Mouse (Mus musculus) intestine, embryonic 16.5 days (tissue): ENCODE results near the gene Atp9a. TPM values are rescaled to one million over a fixed set of nuclear protein-coding genes. Genes with fewer than 3 reads are reported as not detected.
A peak's percentile ranks its signal among the peaks of the same experiment; 100 is the strongest.

Experiments
- ATAC-seq: fragments of 200-750 bp; cut with Nextera tagmentation; 2 replicates; pipeline ENCODE4 v1.8.0; 2017; ENCODE audit warnings: moderate TSS enrichment, moderate library complexity
- H3K27ac ChIP-seq: fragments of 300-500 bp; sonication (generic); 2 replicates; pipeline ENCODE4 v1.5.1; 2014; ENCODE audit warnings: mild to moderate bottlenecking, low read length
- H3K27me3 ChIP-seq: fragments of 300-500 bp; sonication (generic); replicated peaks from 2 replicates; pipeline ENCODE4 v1.6.1; 2014; ENCODE audit warnings: low read length, control low read depth, mixed read lengths; ENCODE audit not compliant: control insufficient read depth, insufficient read depth
- H3K36me3 ChIP-seq: fragments of 300-500 bp; sonication (generic); 2 replicates; pipeline ENCODE4 v1.6.1; 2014; ENCODE audit warnings: low read length, control low read depth; ENCODE audit not compliant: control insufficient read depth, insufficient read depth
- H3K4me1 ChIP-seq: fragments of 300-500 bp; sonication (generic); 2 replicates; pipeline ENCODE4 v1.6.1; 2014; ENCODE audit warnings: low read length, control low read depth, mixed read lengths; ENCODE audit not compliant: control insufficient read depth, insufficient read depth
- H3K4me2 ChIP-seq: fragments of 300-500 bp; sonication (generic); 2 replicates; pipeline ENCODE4 v1.6.1; 2014; ENCODE audit warnings: low read depth, low read length, control low read depth
- H3K4me3 ChIP-seq: fragments of 300-500 bp; sonication (generic); 2 replicates; pipeline ENCODE4 v1.5.1; 2014; ENCODE audit warnings: mild to moderate bottlenecking, low read length
- H3K9ac ChIP-seq: fragments of 300-500 bp; sonication (generic); 2 replicates; pipeline ENCODE4 v1.6.1; 2014; ENCODE audit warnings: low read depth, low read length
- H3K9me3 ChIP-seq: fragments of 300-500 bp; sonication (generic); 2 replicates; pipeline ENCODE4 v1.6.1; 2016; ENCODE audit warnings: low read length, control low read depth; ENCODE audit not compliant: control insufficient read depth
- WGBS: fragments of 180-500 bp; shearing (Covaris S2); extraction: QIAGEN DNeasy Blood & Tissue Kit; methylation state at CpG from one replicate; pipeline ENCODE4 v1.1.7; 2014; 5-methylcytosine and 5-hydroxymethylcytosine counted together
- polyA plus RNA-seq: library from polyadenylated mRNA; unstranded; fragments of >200 nt; fragmentation: Nextera tagmentation; extraction: Ambion mirVana; gene quantifications from 2 replicates; pipeline ENCODE4 v1.2.1, GENCODE M21; 2015

Gene Atp9a
- polyA plus RNA-seq, 1 experiment from 2014 or later: 24.9 TPM

DNA sequence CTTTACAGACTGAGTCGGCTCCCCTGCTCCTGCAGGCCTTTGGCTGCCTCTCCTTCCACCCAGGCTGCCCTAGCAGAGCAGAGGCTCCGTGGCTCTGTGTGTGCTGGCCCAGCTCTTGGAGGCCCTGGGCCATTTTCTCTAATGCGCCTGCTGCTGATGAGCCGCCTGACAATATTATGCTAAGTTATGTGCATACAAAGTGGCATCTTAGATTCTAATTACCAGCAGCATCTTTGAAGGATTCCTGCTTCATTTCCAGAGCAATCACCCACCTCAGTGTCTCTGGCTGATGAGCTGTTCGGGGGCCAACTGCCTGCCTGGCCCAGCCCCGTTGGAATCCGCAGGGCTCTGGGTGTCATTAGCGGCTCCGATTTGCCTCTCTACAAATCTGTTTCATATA, 115.8 kb downstream of the Atp9a start:
- no peak for ATAC-seq
- no peaks in the 10 kb centered on the region for H3K9me3 ChIP-seq
- H3K27me3 ChIP-seq: no peaks in the 10 kb centered on the region
- no peaks in the 10 kb centered on the region for H3K36me3 ChIP-seq
- H3K4me3 ChIP-seq: no peak overlapping the region
- no peak overlapping the region for H3K27ac ChIP-seq
- 72% methylated on average over 9 of the region's 9 CpGs for WGBS
- no peaks in the 10 kb centered on the region; the same call in 1 of the 2 replicates for H3K4me1 ChIP-seq
- no peak overlapping the region for H3K4me2 ChIP-seq
- no peak overlapping the region for H3K9ac ChIP-seq

DNA sequence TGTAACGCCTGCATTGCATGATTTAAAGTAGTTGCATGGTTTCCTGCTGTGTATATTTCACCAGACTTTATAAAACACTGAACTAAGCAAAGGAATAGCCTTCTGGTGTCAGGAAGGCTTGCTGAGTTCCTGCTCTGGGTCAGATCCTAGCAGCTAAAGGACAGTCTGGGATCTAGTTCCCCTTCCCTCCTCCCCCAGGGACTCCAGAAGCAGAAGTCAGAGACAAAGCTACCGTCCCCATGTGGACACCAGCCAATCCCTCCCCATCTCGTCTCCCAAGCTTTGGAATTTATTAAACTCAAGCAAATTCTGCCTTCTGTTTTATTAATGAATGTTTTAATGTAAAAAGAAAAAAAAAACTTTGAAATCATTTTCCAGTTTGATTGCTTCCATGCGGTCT, 117.1 kb downstream of the Atp9a start:
- Histone ChIP-seq H3K9me3 (no peaks in the 10 kb centered on the region), H3K4me1 (no peaks in the 10 kb centered on the region; the same call in 1 of the 2 replicates), H3K27me3 (no peaks in the 10 kb centered on the region), H3K4me3 (no peak overlapping the region), H3K36me3 (no peaks in the 10 kb centered on the region), H3K4me2 (no peak overlapping the region), H3K9ac (no peak overlapping the region), H3K27ac (no peak overlapping the region)
- ATAC-seq: no peak
- WGBS: 55% methylated on average over 4 of the region's 4 CpGs

GRCm38 (mm10) chr2:168621111-168621802, 121.0 kb downstream of the Atp9a start:
- 83% methylated on average over 11 of the region's 11 CpGs for WGBS
- H3K27ac ChIP-seq: no peak overlapping the region
- no peak overlapping the region for H3K9ac ChIP-seq
- H3K27me3 ChIP-seq: no peaks in the 10 kb centered on the region
- H3K9me3 ChIP-seq: no peaks in the 10 kb centered on the region
- no peak overlapping the region for H3K4me2 ChIP-seq
- H3K4me1 ChIP-seq: no peaks in the 10 kb centered on the region
- H3K4me3 ChIP-seq: no peak overlapping the region
- H3K36me3 ChIP-seq: no peaks in the 10 kb centered on the region
- ATAC-seq: no peak

GRCm38 (mm10) chr2:168618205-168618717, 123.9 kb downstream of the Atp9a start:
- Histone ChIP-seq H3K27me3 (no peaks in the 10 kb centered on the region), H3K36me3 (no peaks in the 10 kb centered on the region), H3K9me3 (no peaks in the 10 kb centered on the region), H3K27ac (no peak overlapping the region), H3K4me3 (no peak overlapping the region), H3K9ac (no peak overlapping the region), H3K4me1 (0 out of 2 replicates have a peak, but pooled peaks cover 4% of the 10 kb centered on the region), H3K4me2 (no peak overlapping the region)
- no peak for ATAC-seq
- 65% methylated on average over 15 of the region's 15 CpGs for WGBS

DNA sequence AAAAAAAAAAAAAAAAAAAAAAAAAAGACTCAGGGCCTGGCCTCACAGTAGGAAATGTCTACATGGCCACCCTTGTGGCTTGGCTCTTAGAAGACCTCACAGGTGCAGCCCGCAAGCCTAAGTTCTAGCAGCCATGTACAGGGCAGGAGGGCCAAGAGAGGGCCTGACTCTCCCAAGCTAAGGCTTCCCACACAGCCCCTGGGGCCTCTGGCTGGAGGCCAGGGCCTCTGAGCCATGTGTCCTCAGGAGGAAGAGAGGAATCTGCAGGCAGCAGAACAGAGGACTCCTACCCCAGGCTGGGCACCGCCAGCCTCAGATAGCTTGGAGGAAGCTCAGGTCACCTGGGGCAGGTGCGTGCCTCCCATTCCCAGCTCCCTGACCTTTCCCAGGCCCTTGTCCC, 127.0 kb downstream of the Atp9a start:
- H3K27ac ChIP-seq: no peak overlapping the region
- 67% methylated on average over 3 of the region's 3 CpGs for WGBS
- no peaks in the 10 kb centered on the region for H3K36me3 ChIP-seq
- no peaks in the 10 kb centered on the region for H3K9me3 ChIP-seq
- no peak overlapping the region for H3K9ac ChIP-seq
- peaks cover 9% of the 10 kb centered on the region; the same call in 1 of the 2 replicates for H3K4me1 ChIP-seq
- H3K4me3 ChIP-seq: no peak overlapping the region
- no peak overlapping the region for H3K4me2 ChIP-seq
- no peaks in the 10 kb centered on the region for H3K27me3 ChIP-seq
- no peak for ATAC-seq

GRCm38 (mm10) chr2:168614170-168614872, 127.9 kb downstream of the Atp9a start:
- no peak overlapping the region for H3K4me3 ChIP-seq
- no peak overlapping the region for H3K4me2 ChIP-seq
- WGBS: 63% methylated on average over 18 of the region's 18 CpGs
- peak; percentile 36 for ATAC-seq
- H3K9ac ChIP-seq: no peak overlapping the region
- no peaks in the 10 kb centered on the region for H3K27me3 ChIP-seq
- H3K36me3 ChIP-seq: no peaks in the 10 kb centered on the region
- no peak overlapping the region for H3K27ac ChIP-seq
- H3K4me1 ChIP-seq: peaks cover 9% of the 10 kb centered on the region; the same call in 1 of the 2 replicates
- H3K9me3 ChIP-seq: no peaks in the 10 kb centered on the region

DNA sequence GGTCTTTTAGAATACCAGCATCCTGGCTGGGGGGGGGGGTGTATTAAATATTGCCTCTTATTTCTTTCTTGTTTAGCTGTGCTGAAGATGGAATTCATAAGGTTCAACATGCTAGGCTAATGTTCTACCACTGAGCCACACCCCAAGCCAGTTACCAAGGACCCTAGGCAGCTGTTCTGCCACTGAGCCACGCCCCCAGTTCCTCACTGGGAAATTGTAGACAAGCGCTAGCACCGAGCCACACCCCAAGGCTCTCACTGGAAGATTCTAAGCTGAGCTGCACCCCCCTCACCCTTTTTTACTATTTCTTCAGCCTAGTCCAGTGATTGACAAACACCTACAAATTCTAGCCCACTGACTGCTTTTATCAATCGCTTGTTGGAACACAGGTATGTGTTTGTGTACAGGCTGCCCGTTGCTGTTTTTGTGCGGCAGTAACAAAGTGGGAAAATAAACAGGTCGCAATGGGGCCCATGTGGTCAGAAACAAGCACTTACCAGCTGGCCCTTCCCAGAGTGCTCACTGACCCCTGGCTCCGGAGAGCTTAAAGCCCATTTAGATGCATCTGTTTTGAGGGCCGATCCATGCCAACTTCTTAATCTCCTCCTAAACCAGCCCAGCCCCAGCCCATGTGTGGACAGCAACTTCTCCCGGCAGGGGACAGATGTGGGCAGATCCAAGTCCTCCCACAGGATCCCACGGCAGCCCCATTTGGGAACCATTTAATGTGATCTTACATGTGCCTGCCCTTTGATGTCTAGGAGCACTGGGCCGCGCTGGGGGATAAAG, 128.9 kb downstream of the Atp9a start:
- ATAC-seq: peak; percentile 86
- no peaks in the 10 kb centered on the region for H3K36me3 ChIP-seq
- no peak overlapping the region for H3K4me3 ChIP-seq
- no peak overlapping the region for H3K4me2 ChIP-seq
- H3K4me1 ChIP-seq: peaks cover 9% of the 10 kb centered on the region; the same call in 1 of the 2 replicates
- H3K9me3 ChIP-seq: no peaks in the 10 kb centered on the region
- H3K9ac ChIP-seq: no peak overlapping the region
- no peaks in the 10 kb centered on the region for H3K27me3 ChIP-seq
- 40% methylated on average over 13 of the region's 13 CpGs for WGBS
- no peak overlapping the region for H3K27ac ChIP-seq

DNA sequence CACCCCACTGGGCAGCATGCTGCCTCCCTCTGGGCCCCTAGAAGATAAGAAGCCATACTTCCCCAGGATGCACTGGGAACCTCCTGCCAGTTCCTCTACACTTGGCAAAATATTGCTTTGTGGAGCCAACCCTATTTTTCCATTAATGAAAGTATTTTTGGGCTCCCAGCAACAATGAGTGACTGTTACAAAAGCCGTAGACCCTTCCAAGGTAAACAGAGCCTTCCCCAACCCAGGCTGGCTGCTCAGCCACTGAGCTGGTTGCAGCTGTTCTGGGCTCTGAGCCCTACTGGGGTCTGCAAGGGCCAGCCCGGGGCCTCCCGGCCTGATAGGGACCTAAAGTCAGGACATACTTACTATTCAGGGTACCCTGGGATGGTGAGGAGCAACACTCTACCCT, 131.3 kb downstream of the Atp9a start:
- Histone ChIP-seq H3K27ac (no peak overlapping the region), H3K9me3 (no peaks in the 10 kb centered on the region), H3K36me3 (no peaks in the 10 kb centered on the region), H3K9ac (no peak overlapping the region), H3K4me2 (no peak overlapping the region), H3K4me1 (peaks cover 9% of the 10 kb centered on the region; the same call in 1 of the 2 replicates), H3K4me3 (no peak overlapping the region), H3K27me3 (no peaks in the 10 kb centered on the region)
- 84% methylated on average over 3 of the region's 3 CpGs for WGBS
- ATAC-seq: no peak

DNA sequence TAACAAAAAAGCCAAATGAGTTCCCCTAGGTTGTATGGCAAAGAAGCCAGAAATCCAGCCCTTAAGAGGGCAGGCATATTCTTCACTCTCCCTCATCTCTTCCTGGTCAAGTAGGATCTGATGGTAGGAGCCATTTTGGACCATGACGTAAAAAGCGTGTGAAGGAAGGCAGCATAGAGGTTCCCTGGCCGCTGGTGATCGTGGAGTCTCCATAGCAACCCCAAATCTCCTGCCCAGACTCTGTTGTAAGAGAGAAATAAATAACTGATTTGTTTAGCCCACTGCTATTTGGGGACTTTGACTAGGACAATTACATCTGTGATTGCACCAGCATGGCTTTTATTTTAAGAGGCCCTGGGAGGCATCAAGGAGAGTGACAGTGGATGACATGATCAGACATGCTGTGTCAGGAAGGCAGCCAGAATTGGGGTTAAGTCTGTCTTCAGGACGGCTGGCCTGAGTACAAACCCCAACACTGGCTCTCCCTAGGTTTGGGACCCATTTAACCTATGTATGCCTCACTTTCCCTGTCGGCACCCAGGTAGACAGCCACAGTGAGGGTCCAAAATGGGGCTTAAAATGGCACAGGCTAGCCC, 132.5 kb downstream of the Atp9a start:
- Histone ChIP-seq H3K27me3 (no peaks in the 10 kb centered on the region), H3K9me3 (no peaks in the 10 kb centered on the region), H3K36me3 (no peaks in the 10 kb centered on the region), H3K9ac (no peak overlapping the region), H3K27ac (no peak overlapping the region), H3K4me2 (no peak overlapping the region), H3K4me3 (no peak overlapping the region), H3K4me1 (peaks cover 11% of the 10 kb centered on the region)
- ATAC-seq: no peak
- 55% methylated on average over 6 of the region's 6 CpGs for whole genome bisulfite sequencing
